ENCODE assay signal across 11 mouse cellular contexts in the genomic region with DNA sequence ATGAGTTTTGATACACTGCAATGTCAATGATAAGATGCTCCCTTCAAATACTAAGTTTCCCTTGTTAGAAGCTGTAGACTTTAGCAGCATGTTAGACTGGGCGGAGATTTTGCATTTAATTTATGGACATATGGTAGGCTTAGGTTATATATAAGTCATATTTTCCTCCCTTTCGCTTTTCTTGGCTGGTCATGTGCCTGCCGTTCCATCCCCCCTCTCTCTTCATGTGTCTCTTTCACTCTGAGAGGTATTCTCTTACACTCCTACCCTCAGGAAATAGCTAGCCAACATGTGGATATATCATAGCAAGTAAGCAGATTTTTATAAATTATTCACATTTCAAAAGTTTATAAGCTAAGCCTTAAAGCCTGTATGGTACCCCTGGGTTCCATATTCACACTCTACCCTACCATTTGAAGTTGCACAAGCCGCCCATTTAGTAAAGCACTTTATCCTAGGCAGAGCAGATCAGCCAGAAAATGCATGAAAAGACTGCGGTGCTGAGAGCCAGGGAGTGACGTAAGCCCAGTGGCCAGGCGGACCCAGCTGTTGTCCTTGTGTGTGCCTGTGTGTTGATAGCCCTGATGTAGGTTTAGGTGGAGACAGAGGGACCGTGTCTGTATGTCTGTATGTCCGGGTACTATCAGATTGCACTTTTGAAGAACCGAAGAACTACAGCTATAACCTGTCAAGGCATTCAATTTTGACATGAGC.
A peak's percentile ranks its signal among the peaks of the same experiment; 100 is the strongest.
DNase-seq lines count a peak whose midpoint lies in the region; ATAC-seq lines count a peak whose summit lies in the region.
"Had no signal": no experiment of that assay in that cellular context is flagged by ENCODE, and none has a peak within 500 bp of the region (broad histone marks: within the 10 kb centered on the region; RNA-seq: fewer than 3 reads in every experiment).

No protein-coding gene starts in this region.

- no peak for ATAC-seq in hindbrain, embryonic 12.5 days (ENCODE audit: low FRiP score)
- ATAC-seq: midbrain, embryonic 13.5 days had no signal

- no peaks in the 10 kb centered on the region for H3K9me3 ChIP-seq in hindbrain, embryonic 12.5 days (replicated peaks)
- H3K9me3 ChIP-seq: liver, embryonic 13.5 days; midbrain, embryonic 13.5 days had no signal

- H3K4me1 ChIP-seq in hindbrain, embryonic 12.5 days = no peaks in the 10 kb centered on the region
- H3K4me1 ChIP-seq: liver, embryonic 13.5 days; midbrain, embryonic 13.5 days had no signal

- peak; percentile 14 for DNase-seq in adrenal gland, postnatal 10 days
- DNase-seq in adrenal gland, postnatal 4 days (ENCODE audit: low spot score in 2 of 2) = no peak
- peak; percentile 65 for DNase-seq in testis, postnatal 10 days (ENCODE audit: low spot score)
- no peak for DNase-seq in testis, postnatal 14 days (ENCODE audit: low spot score)
- DNase-seq in kidney, postnatal 14 days = peak; percentile 62
- peak; percentile 71 for DNase-seq in lung, postnatal 14 days
- DNase-seq in embryo, embryonic 11 days = no peak
- DNase-seq: cerebellum, adult 8-10 months; liver, embryonic 13.5 days had no signal

- 89% methylated on average over 10 of the region's 10 CpGs for WGBS in hindbrain, embryonic 12.5 days

- no peaks in the 10 kb centered on the region for H3K36me3 ChIP-seq in hindbrain, embryonic 12.5 days
- H3K36me3 ChIP-seq: liver, embryonic 13.5 days; midbrain, embryonic 13.5 days had no signal

- H3K27ac ChIP-seq in hindbrain, embryonic 12.5 days = no peak overlapping the region
- H3K27ac ChIP-seq: liver, embryonic 13.5 days; midbrain, embryonic 13.5 days had no signal

- no peak overlapping the region for H3K4me2 ChIP-seq in hindbrain, embryonic 12.5 days (replicated peaks)
- H3K4me2 ChIP-seq: liver, embryonic 13.5 days; midbrain, embryonic 13.5 days had no signal

- H3K9ac ChIP-seq in hindbrain, embryonic 12.5 days = no peak overlapping the region
- H3K9ac ChIP-seq: liver, embryonic 13.5 days; midbrain, embryonic 13.5 days had no signal

- no peak overlapping the region for H3K4me3 ChIP-seq in hindbrain, embryonic 12.5 days
- H3K4me3 ChIP-seq: liver, embryonic 13.5 days; midbrain, embryonic 13.5 days had no signal

- H3K27me3 ChIP-seq in hindbrain, embryonic 12.5 days = no peaks in the 10 kb centered on the region
- H3K27me3 ChIP-seq: liver, embryonic 13.5 days; midbrain, embryonic 13.5 days had no signal

Comparison
In these comparisons a context has a peak if more than half of its experiments do, and no peak if none do; other contexts are left out.
1. DNase-seq: peak in adrenal gland, postnatal 10 days (single experiment), testis, postnatal 10 days (single experiment), kidney, postnatal 14 days (single experiment) and lung, postnatal 14 days (single experiment); none in adrenal gland, postnatal 4 days (0 of 2), testis, postnatal 14 days (single experiment) and embryo, embryonic 11 days (single experiment).